Mouse (Mus musculus) left cerebral cortex, adult 9 months (tissue): ENCODE measurements around the gene Rbm41.
A peak's percentile ranks its signal among the peaks of the same experiment; 100 is the strongest.

ENCODE experiments used
- DNase-seq, 2 experiments: peaks; one replicate each; pipeline ENCODE4 v3.0.0; 2022; ENCODE audit warnings: low spot score in 2 of 2

The Rbm41 gene

DNA sequence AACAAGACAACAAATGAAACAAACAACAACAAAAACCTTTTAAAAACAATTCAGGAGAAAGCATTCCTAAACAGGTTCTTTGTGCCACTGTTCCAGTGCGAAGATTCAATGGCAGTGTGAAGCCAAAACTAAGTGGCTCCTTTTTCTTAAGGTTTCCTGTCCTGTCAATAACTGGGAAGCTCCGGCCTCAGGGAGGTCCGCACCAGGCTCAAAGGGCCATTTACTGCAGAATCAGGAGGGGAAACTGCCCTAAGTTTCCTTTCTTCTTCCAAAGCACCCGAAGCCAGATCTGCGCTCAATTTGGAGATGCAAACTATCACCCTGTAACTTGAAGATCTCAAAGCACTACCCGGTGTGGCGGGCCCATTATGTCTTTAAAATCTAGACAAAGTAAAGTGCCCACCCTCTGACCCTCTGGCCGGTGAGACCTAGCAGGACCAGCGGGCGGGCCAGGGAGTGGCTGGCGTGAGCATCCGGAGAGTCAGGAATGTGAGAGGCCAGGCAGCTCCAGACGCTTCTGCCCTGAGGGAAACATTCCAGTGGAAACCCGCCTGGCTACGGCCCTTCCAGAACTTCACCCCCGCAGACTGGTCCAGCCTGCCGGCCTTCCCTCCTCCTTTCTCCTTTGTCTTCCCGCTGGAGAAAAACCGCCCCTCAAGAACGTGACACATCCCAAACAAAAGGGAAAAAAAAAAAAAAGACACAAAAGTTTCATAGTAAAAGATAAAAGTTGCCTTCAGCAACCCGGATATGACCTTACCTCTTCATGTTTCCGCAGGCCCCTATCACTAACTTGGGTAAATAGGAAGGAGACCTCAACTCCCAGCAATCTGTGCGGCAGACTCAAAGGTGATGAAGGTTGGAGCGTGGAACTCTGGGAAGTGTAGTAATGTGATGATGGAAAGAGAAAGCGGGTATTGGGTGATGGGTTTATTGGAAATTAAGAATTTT, at the start of gene Rbm41:
TSS of gene Rbm41 (minus strand) at position 856 of the 951 bp plus-strand sequence.
- DNase-seq = peak; percentile 30 to 55

DNA sequence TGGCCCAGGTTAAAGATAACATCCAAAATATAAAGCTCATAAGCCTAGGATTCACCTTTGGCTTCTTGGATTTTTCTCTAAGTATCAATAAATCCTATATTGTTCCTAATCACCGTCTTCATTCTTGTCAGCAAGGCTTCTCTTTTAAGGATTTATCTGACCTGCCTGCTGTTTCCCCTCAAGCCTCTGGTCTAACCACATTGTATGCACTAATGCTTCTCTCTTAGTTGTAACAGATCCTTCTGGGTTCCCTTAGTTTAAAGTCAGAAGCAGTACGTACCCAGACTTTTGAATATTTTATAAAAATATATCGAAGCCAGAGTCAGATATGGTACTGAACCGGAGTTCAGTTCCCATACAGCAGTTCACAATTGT, 283 bp upstream of the Rbm41 start:
- DNase-seq = no peak

DNA sequence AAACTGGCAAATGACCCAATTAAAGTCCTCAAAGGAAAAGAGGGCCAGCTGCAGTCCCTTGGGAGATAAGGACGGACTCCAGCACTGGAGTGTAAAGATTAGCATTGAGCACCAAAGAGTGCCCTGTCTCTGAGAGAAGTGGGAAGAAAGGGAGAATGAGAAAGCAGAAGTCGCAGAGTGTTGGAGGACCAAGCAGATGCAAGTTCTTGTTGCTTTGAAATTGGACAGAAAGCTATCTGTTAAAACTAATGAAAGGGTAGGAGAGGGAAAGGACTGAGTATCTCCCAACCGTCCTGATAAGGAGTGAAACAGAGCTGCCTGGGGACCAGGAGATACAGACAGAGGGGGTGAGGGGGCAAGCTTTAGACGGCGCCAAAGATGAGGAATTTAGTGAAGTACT, 16.3 kb downstream of the Rbm41 start:
- no peak for DNase-seq

DNA sequence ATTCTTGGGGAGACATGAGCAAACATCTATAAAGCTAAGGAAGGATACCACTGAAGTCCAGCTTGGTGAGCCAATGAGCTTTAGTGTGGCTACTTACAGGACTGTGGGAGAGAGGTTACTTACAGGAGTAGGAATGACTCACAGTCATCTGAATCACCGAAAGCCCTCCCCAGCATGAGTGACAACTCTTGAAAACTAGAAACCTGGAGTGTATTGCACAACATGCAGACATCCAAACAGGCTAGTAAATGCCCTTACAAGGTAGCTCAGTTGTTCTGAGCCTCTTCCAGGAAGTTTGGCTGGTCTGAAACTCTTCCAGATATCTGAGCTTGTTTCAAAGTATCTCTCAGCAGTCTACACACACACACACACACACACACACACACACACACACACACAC, 64.9 kb downstream of the Rbm41 start:
- DNase-seq = no peak

DNA sequence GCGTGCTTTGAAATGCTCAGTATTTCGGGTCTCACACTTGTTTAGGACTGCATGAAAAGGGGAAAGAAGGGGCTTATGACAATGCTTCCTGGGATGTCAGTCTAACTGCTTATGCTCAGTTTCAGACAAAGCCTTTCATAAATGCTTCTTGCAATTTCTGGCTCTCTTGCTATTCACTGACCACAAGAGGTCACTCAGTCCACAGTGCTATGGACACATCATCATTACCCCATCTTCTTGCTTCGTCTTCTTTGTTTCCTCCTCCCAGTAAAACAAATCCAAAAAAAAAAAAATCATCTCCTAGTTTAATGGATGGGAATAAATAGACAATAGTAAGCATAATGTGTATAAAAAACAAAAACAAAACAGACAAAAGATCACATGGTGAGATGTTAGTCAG, 65.9 kb downstream of the Rbm41 start:
- no peak for DNase-seq

DNA sequence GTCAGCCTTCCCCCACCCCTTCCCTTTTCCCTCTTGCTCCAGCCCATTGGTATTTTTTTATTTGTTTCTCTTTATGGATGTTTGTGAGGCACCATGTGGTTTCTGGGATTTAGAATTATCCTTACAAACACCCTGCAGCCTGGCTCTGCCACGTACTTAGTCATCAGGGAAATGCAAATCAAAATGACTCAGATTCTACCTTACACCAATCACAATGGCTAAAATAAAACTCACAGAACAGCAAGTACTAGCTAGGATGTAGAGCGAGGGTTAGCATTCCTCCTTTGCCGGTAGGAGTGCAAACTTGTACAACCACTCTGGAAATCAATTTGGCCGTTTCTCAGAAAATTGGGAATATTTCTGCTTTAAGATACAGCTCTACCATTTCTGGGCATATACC, 77.8 kb downstream of the Rbm41 start:
- no peak for DNase-seq

DNA sequence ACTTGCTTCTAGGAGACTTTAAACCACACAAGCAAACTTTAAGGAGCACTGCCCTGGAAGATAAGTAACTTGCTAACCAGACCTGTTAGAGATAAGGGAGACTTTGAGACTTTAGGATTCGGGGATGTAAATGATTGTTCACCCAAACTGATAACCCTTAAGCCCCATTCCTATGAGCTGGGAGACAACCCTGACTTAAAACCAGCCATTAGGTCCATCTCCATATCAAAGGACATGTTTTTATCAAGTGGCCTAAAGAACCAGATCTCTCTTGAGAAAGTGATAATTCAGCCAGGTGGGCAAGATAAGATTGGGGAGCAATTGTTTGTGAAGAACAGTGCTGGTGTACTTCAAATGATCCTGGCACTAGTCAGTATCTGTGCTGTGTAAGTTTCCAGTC, 107.0 kb downstream of the Rbm41 start:
- DNase-seq = no peak

DNA sequence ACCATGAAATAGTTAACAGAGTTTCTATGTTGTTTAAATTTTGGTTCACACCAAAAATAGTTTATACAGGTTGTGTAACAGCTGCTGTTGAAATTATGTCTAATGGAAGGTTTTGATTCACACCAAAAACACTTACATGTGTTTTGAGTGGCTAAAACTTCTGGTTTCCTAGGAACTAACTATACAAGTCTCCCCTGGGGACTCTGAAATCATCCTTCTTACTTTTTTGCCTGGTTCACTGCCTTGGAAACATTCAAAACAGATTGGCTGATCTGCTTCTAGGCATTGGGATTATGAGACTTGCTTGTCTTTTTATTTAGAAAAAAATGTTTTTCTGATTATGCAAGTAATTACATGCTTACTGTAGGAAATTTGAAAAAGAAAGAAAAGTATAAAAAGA, 115.2 kb downstream of the Rbm41 start:
- DNase-seq = no peak

DNA sequence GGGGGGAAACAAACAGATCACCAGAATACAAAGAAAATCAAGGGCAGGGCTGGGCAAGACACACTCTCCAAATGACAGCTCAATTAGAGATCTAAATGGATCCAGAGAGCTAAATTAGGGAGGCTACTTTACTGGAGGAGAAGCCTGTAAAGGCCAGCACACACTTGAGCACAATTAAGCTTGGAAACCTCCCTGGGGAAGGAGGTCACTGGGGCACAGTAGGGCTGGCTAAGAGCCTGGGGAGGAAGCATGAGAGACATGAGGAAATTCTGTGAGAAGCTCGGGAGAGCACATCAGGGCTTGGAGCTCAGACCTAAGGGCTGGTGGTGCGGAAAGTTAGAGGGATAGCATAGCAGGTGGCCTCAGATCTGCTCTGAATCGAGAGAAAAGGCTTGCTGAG, 120.5 kb downstream of the Rbm41 start:
- DNase-seq = no peak

DNA sequence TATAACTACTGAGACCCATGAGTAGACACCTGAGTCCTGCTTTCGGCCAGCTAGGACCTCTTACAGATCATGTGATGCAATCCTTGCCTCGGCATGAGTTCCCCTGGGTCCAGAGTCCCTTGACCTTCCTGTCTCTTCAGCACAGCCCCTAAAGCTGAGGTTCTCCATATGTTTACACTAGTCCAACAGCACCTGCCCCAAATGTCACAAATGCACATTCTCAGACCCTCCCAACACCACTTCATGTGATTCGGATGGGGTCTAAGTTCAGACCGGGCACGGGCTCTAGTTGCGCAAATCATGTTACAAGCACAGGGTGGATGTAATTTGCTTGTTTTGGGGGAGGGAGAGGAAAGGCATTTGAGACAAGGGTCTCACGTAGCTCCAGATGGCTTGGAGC, 121.3 kb downstream of the Rbm41 start:
- DNase-seq = no peak

DNA sequence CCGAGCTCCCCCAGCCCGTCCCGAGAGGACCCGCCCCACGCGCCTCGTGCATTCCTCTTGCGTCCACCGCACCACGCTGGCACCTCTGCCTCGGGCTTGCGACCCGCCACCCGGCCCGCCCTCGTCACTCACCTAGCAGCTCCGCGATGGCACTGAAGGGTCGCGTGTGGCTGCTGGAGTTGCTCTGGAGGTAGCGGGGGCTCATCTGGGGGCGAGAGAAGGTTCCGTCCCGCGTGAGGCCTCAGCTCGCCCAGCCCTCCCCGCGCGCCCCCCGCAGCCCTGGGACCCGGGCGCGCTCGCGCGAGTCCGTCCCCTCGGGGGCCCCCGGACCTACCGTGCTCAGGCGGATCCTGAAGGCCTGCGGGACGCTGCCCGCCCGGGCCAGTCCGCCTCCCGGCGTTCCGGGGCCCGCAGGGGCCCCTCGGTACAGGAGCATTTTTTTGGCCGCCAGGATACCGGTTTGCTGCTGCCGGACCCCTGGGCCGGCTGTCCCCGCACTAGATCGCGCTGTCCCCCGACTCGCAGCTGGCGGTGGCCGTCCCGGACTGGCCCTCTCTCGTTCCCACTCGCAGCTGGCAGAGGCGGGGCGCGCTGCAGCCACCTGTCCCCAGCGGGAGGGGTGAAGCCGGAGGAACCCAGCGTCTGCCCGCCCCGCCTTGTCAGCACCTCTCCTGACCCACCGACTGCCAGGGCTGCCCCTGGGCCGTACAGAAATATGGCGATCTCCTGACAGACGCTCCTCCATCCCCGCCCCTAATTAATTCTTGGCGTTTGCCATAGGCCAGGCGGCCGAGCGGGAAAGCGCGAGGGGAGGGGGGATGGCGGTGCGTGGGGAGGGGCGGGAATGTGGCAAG, 127.2 kb downstream of the Rbm41 start, which contains the start of gene Morc4:
TSS of gene Morc4 (minus strand) at position 740 of the 854 bp plus-strand sequence.
- peak in 1 of 2 experiments; percentile 31 for DNase-seq

DNA sequence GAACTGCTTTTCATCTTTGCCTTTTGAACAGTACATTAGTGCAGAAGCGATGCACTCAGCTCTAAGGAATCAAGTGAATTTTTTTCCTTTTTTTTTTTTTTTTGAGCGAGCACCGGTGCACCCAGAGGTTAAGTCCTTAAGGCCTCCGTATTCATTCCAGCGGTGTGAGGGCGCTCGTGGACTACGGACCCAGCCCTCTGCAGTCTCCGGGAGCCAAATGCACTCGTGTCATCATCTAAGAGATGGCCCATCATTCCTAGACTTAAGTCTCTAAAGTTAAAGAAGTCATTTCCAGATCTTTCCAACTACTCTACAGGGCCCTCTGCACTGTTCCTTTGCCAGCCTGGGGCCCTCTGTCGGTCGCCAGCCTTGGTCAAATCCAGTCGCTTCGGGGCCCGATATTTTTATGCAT, 128.1 kb downstream of the Rbm41 start:
- DNase-seq = no peak

DNA sequence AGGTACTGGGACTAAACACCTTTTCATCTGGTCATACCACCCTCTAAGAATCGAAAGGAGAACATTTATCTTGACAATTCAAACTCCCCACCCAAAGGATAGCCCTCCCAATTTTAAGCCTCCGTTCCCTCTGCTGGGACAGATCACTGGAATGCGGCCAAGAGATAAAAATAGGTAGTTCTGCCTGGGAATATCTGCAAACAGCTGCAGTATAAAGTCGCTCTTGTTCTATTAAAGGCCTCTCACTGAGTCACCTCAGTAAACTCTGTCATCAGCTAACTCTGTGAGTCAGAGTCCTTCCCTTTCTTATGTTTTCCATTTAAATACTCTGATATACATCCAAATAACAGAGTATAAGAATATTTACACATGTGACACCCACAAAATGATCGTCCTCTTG, 139.0 kb downstream of the Rbm41 start:
- DNase-seq = no peak

DNA sequence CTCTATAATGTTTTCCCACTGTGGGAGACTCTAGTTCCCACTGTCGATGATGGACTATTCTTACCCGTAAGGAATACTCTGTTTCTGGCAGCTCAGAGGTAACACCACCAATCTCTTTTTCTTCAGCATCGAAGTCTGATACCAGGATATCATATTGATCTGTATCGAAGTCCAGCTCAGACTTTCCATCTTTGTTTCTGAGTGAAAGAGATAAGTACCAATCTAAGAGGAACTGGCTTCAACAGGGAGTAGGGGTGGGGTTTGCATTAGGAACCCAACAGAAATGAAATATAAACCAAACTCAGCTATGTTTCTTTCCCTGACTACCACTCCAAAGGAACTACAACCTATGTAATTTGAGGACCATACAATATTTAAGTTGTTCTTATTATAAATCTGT, 143.6 kb downstream of the Rbm41 start:
- DNase-seq = no peak

DNA sequence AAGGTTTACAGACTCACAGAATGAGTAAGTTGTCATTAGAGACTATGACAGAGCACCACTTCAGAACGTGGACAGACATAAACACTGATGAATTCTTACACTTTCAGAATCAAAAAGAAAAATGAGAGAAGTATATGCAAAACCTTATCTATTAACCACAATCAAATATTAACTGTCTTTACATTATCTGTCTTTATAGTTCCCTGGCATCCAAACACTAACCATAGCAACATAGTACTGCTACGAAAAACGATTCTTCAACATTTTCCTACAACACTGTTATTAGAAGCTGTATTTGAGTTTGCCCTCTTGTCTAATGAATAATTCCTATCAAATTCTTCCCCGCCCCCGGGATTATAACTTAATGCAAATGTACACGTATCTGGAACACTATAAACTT, 157.3 kb downstream of the Rbm41 start:
- no peak for DNase-seq
